Mouse (Mus musculus) forebrain, embryonic 13.5 days (tissue): ENCODE measurements around the gene Rpia. TPM values are rescaled to one million over a fixed set of nuclear protein-coding genes. Genes with fewer than 3 reads are reported as not detected.

Experiments
- ATAC-seq: fragments of 200-750 bp; cut with Nextera tagmentation; 2 replicates; pipeline ENCODE4 v1.8.0; 2017
- H3K27ac ChIP-seq: fragments of 300-500 bp; sonication (generic); 2 replicates; pipeline ENCODE4 v1.5.1; 2015; ENCODE audit warnings: inconsistent platforms, mild to moderate bottlenecking, moderate library complexity
- H3K27me3 ChIP-seq: fragments of 300-500 bp; sonication (generic); 2 replicates; pipeline ENCODE4 v1.6.1; 2015; ENCODE audit warnings: mild to moderate bottlenecking, inconsistent platforms
- H3K36me3 ChIP-seq: fragments of 300-500 bp; sonication (generic); 2 replicates; pipeline ENCODE4 v1.6.1; 2015; ENCODE audit warnings: mild to moderate bottlenecking, inconsistent platforms; ENCODE audit not compliant: poor library complexity, severe bottlenecking
- H3K4me1 ChIP-seq: fragments of 300-500 bp; sonication (generic); 2 replicates; pipeline ENCODE4 v1.6.1; 2015; ENCODE audit warnings: inconsistent platforms
- H3K4me2 ChIP-seq: fragments of 300-500 bp; sonication (generic); 2 replicates; pipeline ENCODE4 v1.6.1; 2015; ENCODE audit warnings: inconsistent platforms, mild to moderate bottlenecking, moderate library complexity
- H3K4me3 ChIP-seq: fragments of 300-500 bp; sonication (generic); 2 replicates; pipeline ENCODE4 v1.5.1; 2015; ENCODE audit warnings: mild to moderate bottlenecking, inconsistent platforms
- H3K9ac ChIP-seq: fragments of 300-500 bp; sonication (generic); 2 replicates; pipeline ENCODE4 v1.6.1; 2015; ENCODE audit warnings: mild to moderate bottlenecking, inconsistent platforms
- H3K9me3 ChIP-seq: fragments of 300-500 bp; sonication (generic); replicated peaks from 2 replicates; pipeline ENCODE4 v1.6.1; 2016; ENCODE audit warnings: inconsistent platforms
- WGBS: fragments of 180-500 bp; shearing (Covaris S2); methylation state at CpG from one replicate; pipeline ENCODE4 v1.1.7; 2015; 5-methylcytosine and 5-hydroxymethylcytosine counted together
- polyA plus RNA-seq: library from polyadenylated mRNA; unstranded; fragments of >200 nt; fragmentation: Nextera tagmentation; extraction: Ambion mirVana; gene quantifications from 2 replicates; pipeline ENCODE4 v1.2.1, GENCODE M21; 2015

The Rpia gene
- polyA plus RNA-seq, 1 experiment from 2014 or later = 4.2 TPM

- Histone ChIP-seq H3K9me3 (no peaks in the 10 kb centered on the region), H3K27me3 (no peaks in the 10 kb centered on the region), H3K9ac (no peak overlapping the region), H3K36me3 (no peaks in the 10 kb centered on the region), H3K27ac (no peak overlapping the region), H3K4me3 (no peak overlapping the region), H3K4me2 (no peak overlapping the region), H3K4me1 (no peaks in the 10 kb centered on the region)
- 85% methylated on average over 8 of the region's 8 CpGs for WGBS
- ATAC-seq = no peak
These were observed 23.4 kb upstream of the Rpia start for GRCm38 (mm10) chr6:70815471-70815870.

- no peaks in the 10 kb centered on the region for H3K4me1 ChIP-seq
- no peaks in the 10 kb centered on the region for H3K9me3 ChIP-seq
- no peaks in the 10 kb centered on the region for H3K36me3 ChIP-seq
- H3K9ac ChIP-seq = no peak overlapping the region
- no peak overlapping the region for H3K27ac ChIP-seq
- H3K27me3 ChIP-seq = no peaks in the 10 kb centered on the region
- H3K4me3 ChIP-seq = no peak overlapping the region
- no peak for ATAC-seq
- WGBS = 88% methylated on average over 4 of the region's 4 CpGs
- no peak overlapping the region for H3K4me2 ChIP-seq
These were observed 22.6 kb upstream of the Rpia start for GRCm38 (mm10) chr6:70814629-70814950.

- WGBS = 90% methylated on average over 18 of the region's 18 CpGs
These were observed 22.0 kb upstream of the Rpia start for GRCm38 (mm10) chr6:70813921-70814628.

GRCm38 (mm10) chr6:70812526-70812895 is 20.5 kb upstream of the Rpia start:
- no peaks in the 10 kb centered on the region for H3K4me1 ChIP-seq
- no peaks in the 10 kb centered on the region for H3K9me3 ChIP-seq
- no peak overlapping the region for H3K4me3 ChIP-seq
- no peaks in the 10 kb centered on the region for H3K27me3 ChIP-seq
- H3K27ac ChIP-seq = no peak overlapping the region
- H3K9ac ChIP-seq = no peak overlapping the region
- H3K36me3 ChIP-seq = no peaks in the 10 kb centered on the region
- H3K4me2 ChIP-seq = no peak overlapping the region
- 52% methylated on average over 4 of the region's 4 CpGs for WGBS
- no peak for ATAC-seq

More at GRCm38 (mm10) chr6:70813921-70814628, 22.0 kb upstream of the Rpia start:
- Histone ChIP-seq H3K9me3 (no peaks in the 10 kb centered on the region), H3K4me1 (no peaks in the 10 kb centered on the region), H3K9ac (no peak overlapping the region), H3K4me3 (no peak overlapping the region), H3K27me3 (no peaks in the 10 kb centered on the region), H3K36me3 (no peaks in the 10 kb centered on the region), H3K27ac (no peak overlapping the region), H3K4me2 (no peak overlapping the region)
- ATAC-seq = no peak

- Histone ChIP-seq H3K27me3 (no peaks in the 10 kb centered on the region), H3K4me1 (no peaks in the 10 kb centered on the region), H3K9me3 (no peaks in the 10 kb centered on the region), H3K4me3 (no peak overlapping the region), H3K36me3 (no peaks in the 10 kb centered on the region), H3K27ac (no peak overlapping the region), H3K4me2 (no peak overlapping the region), H3K9ac (no peak overlapping the region)
- ATAC-seq = no peak; the same call in 1 of the 2 replicates
- 22% methylated on average over 6 of the region's 6 CpGs for WGBS
These were observed 19.8 kb upstream of the Rpia start for GRCm38 (mm10) chr6:70811557-70812525.

GRCm38 (mm10) chr6:70810524-70810923 is 18.5 kb upstream of the Rpia start:
- no peak overlapping the region for H3K9ac ChIP-seq
- no peak overlapping the region for H3K27ac ChIP-seq
- H3K9me3 ChIP-seq = no peaks in the 10 kb centered on the region
- H3K4me2 ChIP-seq = no peak overlapping the region
- H3K27me3 ChIP-seq = no peaks in the 10 kb centered on the region
- H3K4me1 ChIP-seq = peaks cover 6% of the 10 kb centered on the region; the same call in 1 of the 2 replicates
- no peaks in the 10 kb centered on the region for H3K36me3 ChIP-seq
- H3K4me3 ChIP-seq = no peak overlapping the region
- ATAC-seq = no peak
- 76% methylated on average over 1 of the region's 1 CpGs for WGBS

- H3K4me2 ChIP-seq = no peak overlapping the region
- no peaks in the 10 kb centered on the region for H3K27me3 ChIP-seq
- H3K9ac ChIP-seq = no peak overlapping the region
- H3K4me1 ChIP-seq = peaks cover 6% of the 10 kb centered on the region; the same call in 1 of the 2 replicates
- peak; percentile 17; the same call in 1 of the 2 replicates for ATAC-seq
- H3K4me3 ChIP-seq = no peak overlapping the region
- no peaks in the 10 kb centered on the region for H3K9me3 ChIP-seq
- no peak overlapping the region for H3K27ac ChIP-seq
- 43% methylated on average over 1 of the region's 1 CpGs for WGBS
- H3K36me3 ChIP-seq = no peaks in the 10 kb centered on the region
These were observed 14.5 kb upstream of the Rpia start for GRCm38 (mm10) chr6:70806514-70806912.

GRCm38 (mm10) chr6:70805820-70806513 is 13.9 kb upstream of the Rpia start:
- Histone ChIP-seq H3K27me3 (no peaks in the 10 kb centered on the region), H3K4me2 (peak overlapping the region; percentile 37), H3K9ac (no peak overlapping the region), H3K27ac (no peak overlapping the region), H3K9me3 (no peaks in the 10 kb centered on the region), H3K4me3 (no peak overlapping the region), H3K4me1 (peaks cover 6% of the 10 kb centered on the region; the same call in 1 of the 2 replicates), H3K36me3 (no peaks in the 10 kb centered on the region)
- WGBS = 10% methylated on average over 13 of the region's 13 CpGs
- peak; percentile 76 for ATAC-seq

GRCm38 (mm10) chr6:70805267-70805666 is 13.2 kb upstream of the Rpia start:
- no peaks in the 10 kb centered on the region for H3K36me3 ChIP-seq
- 11% methylated on average over 7 of the region's 7 CpGs for WGBS
- H3K27me3 ChIP-seq = no peaks in the 10 kb centered on the region
- H3K4me1 ChIP-seq = peaks cover 6% of the 10 kb centered on the region; the same call in 1 of the 2 replicates
- ATAC-seq = peak; percentile 52
- H3K4me3 ChIP-seq = no peak overlapping the region
- H3K9me3 ChIP-seq = no peaks in the 10 kb centered on the region
- no peak overlapping the region for H3K27ac ChIP-seq
- no peak overlapping the region for H3K9ac ChIP-seq
- H3K4me2 ChIP-seq = peak overlapping the region; percentile 29

GRCm38 (mm10) chr6:70804632-70805031 is 12.6 kb upstream of the Rpia start:
- Histone ChIP-seq H3K4me3 (no peak overlapping the region), H3K36me3 (no peaks in the 10 kb centered on the region), H3K27ac (no peak overlapping the region), H3K27me3 (no peaks in the 10 kb centered on the region), H3K9ac (no peak overlapping the region), H3K4me1 (peaks cover 6% of the 10 kb centered on the region; the same call in 1 of the 2 replicates), H3K9me3 (no peaks in the 10 kb centered on the region), H3K4me2 (no peak overlapping the region)
- WGBS = 24% methylated on average over 3 of the region's 3 CpGs
- ATAC-seq = peak; percentile 44

GRCm38 (mm10) chr6:70797581-70798251 is 5.7 kb upstream of the Rpia start:
- no peak overlapping the region for H3K27ac ChIP-seq
- 22% methylated on average over 9 of the region's 9 CpGs for WGBS
- peak; percentile 70 for ATAC-seq
- no peaks in the 10 kb centered on the region for H3K36me3 ChIP-seq
- no peaks in the 10 kb centered on the region for H3K9me3 ChIP-seq
- no peaks in the 10 kb centered on the region for H3K27me3 ChIP-seq
- H3K4me1 ChIP-seq = peaks cover 4% of the 10 kb centered on the region
- no peak overlapping the region for H3K4me3 ChIP-seq
- no peak overlapping the region for H3K4me2 ChIP-seq
- no peak overlapping the region for H3K9ac ChIP-seq
